Mouse (Mus musculus): Measurements from ENCODE around the gene Gm498. TPM values are rescaled to one million over a fixed set of nuclear protein-coding genes. Genes with fewer than 3 reads are reported as not detected.

The Gm498 gene
- not detected in 2 replicates for polyA plus RNA-seq (2014; fragmentation: Nextera tagmentation; extraction: Ambion mirVana)

DNA sequence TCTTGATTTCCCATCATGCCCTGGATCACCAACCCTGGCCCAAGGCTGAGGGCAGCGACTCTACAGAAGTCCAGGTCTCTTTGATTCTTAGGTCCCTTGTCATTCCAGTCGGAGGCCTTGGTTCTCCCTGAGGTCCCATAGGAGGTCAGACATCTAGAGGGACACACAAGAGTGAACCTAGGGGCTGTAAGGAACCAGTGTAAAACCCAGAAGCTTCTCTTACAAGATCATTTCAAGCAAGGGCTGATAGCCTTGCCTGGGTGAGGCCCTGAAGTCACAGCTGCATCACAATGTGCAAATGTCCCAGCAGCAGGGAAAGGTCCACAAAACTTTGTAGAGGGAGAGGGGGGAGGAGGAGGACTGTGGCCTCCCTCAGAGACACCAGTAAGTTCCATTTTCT lies at the start of gene Gm498:
Gm498 (plus strand) TSS at position 301 of the 400 bp plus-strand sequence.
- Histone ChIP-seq H3K9me3 (ENCODE audit: control insufficient read depth, low read length) (peaks cover under 1% of the 10 kb centered on the region; the same call in 1 of the 2 replicates), H3K4me2 (ENCODE audit: low read length) (no peak within 1 kb of the TSS), H3K27me3 (ENCODE audit: control insufficient read depth, insufficient read depth, low read length) (no peaks in the 10 kb centered on the region), H3K4me3 (ENCODE audit: control insufficient read depth in 1 of 2, insufficient read depth in 1 of 2, low read depth in 1 of 2, low read length in 2 of 2) (no peak within 1 kb of the TSS), H3K27ac (replicated peaks in 1 of 2; ENCODE audit: control insufficient read depth in 1 of 2, insufficient read depth in 1 of 2, low read depth in 2 of 2, low read length in 2 of 2) (no peak within 1 kb of the TSS), H3K36me3 (ENCODE audit: control insufficient read depth, insufficient read depth, low read length) (no peaks in the 10 kb centered on the region), H3K4me1 (ENCODE audit: control insufficient read depth in 2 of 2, insufficient read depth in 2 of 2, low read length in 2 of 2) (no peaks in the 10 kb centered on the region), H3K9ac (ENCODE audit: low read length) (no peak within 1 kb of the TSS)
- WGBS, result 74% methylated on average over 2 of the region's 2 CpGs
- ATAC-seq (ENCODE audit: insufficient number of reproducible peaks, insufficient read depth, low FRiP score, low read depth), result no peak

DNA sequence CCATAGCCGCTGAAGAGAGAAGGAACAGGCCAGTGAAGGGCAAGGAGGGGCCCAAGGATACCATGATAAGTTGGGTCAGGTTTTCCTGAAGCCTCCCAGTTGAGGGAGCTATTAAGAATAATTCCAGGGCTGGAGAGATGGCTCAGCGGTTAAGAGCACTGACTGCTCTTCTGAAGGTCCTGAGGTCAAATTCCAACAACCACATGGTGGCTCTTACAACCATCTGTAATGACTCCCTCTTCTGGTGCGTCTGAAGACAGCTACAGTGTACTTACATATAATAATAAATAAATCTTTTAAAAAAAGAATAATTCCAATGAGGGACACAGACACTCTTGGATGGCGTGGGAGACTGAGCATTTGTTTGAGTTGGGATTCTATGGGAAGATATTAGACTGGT lies 47.4 kb upstream of the Gm498 start:
- WGBS, result 73% methylated on average over 4 of the region's 4 CpGs
- ATAC-seq (ENCODE audit: insufficient number of reproducible peaks, insufficient read depth, low FRiP score, low read depth), result no peak
- H3K4me1 ChIP-seq (ENCODE audit: control insufficient read depth in 2 of 2, insufficient read depth in 2 of 2, low read length in 2 of 2), result peaks cover 8 to 10% of the 10 kb centered on the region in 2 experiments

DNA sequence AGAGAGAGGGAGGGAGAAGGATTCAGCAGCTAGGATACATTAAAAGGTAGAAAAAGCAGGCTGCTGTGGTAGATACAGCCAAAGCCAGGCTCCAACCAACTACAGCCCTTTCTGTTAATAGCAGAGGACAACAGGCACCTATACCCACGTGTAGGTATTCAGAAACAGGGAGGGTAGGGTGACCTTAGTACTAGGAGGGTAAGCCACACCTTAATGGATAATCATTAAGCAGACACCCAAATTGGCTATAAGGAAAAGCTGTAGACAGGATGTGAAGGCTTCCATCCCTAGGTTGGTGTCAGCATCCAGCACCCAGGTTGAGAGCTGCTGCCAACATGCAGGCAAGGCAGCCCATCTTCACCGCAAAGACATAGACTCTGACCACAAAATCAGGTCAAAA lies 45.4 kb upstream of the Gm498 start:
- Histone ChIP-seq H3K9ac (ENCODE audit: low read length) (no peak overlapping the region), H3K4me2 (ENCODE audit: low read length) (no peak overlapping the region), H3K4me1 (ENCODE audit: control insufficient read depth in 2 of 2, insufficient read depth in 2 of 2, low read length in 2 of 2) (peaks cover 8 to 10% of the 10 kb centered on the region in 2 experiments), H3K36me3 (ENCODE audit: control insufficient read depth, insufficient read depth, low read length) (peaks cover 22% of the 10 kb centered on the region), H3K9me3 (ENCODE audit: control insufficient read depth, low read length) (no peaks in the 10 kb centered on the region), H3K4me3 (ENCODE audit: control insufficient read depth in 1 of 2, insufficient read depth in 1 of 2, low read depth in 1 of 2, low read length in 2 of 2) (no peak overlapping the region), H3K27me3 (ENCODE audit: control insufficient read depth, insufficient read depth, low read length) (no peaks in the 10 kb centered on the region), H3K27ac (replicated peaks in 1 of 2; ENCODE audit: control insufficient read depth in 1 of 2, insufficient read depth in 1 of 2, low read depth in 2 of 2, low read length in 2 of 2) (no peak overlapping the region)
- ATAC-seq (ENCODE audit: insufficient number of reproducible peaks, insufficient read depth, low FRiP score, low read depth), result no peak
- 88% methylated on average over 2 of the region's 2 CpGs for WGBS

More for the DNA sequence above, 47.4 kb upstream of the Gm498 start:
- Histone ChIP-seq H3K27me3 (ENCODE audit: control insufficient read depth, insufficient read depth, low read length) (no peaks in the 10 kb centered on the region), H3K36me3 (ENCODE audit: control insufficient read depth, insufficient read depth, low read length) (peaks cover 42% of the 10 kb centered on the region), H3K4me3 (ENCODE audit: control insufficient read depth in 1 of 2, insufficient read depth in 1 of 2, low read depth in 1 of 2, low read length in 2 of 2) (no peak overlapping the region), H3K27ac (replicated peaks in 1 of 2; ENCODE audit: control insufficient read depth in 1 of 2, insufficient read depth in 1 of 2, low read depth in 2 of 2, low read length in 2 of 2) (no peak overlapping the region), H3K4me2 (ENCODE audit: low read length) (no peak overlapping the region), H3K9me3 (ENCODE audit: control insufficient read depth, low read length) (no peaks in the 10 kb centered on the region), H3K9ac (ENCODE audit: low read length) (no peak overlapping the region)

GRCm38 (mm10) chr7:143822375-143823265 lies 44.0 kb upstream of the Gm498 start, which contains the start of the genes Nadsyn1 and Dhcr7:
TSS of gene Nadsyn1 (minus strand) at chr7:143822849.
TSS of gene Dhcr7 (plus strand) at chr7:143823145.
- Histone ChIP-seq H3K27ac (replicated peaks in 1 of 2; ENCODE audit: control insufficient read depth in 1 of 2, insufficient read depth in 1 of 2, low read depth in 2 of 2, low read length in 2 of 2) (peak within 1 kb of the TSS; percentile 85 to 87), H3K9me3 (ENCODE audit: control insufficient read depth, low read length) (no peaks in the 10 kb centered on the region), H3K4me2 (ENCODE audit: low read length) (peak within 1 kb of the TSS; percentile 69), H3K4me3 (ENCODE audit: control insufficient read depth in 1 of 2, insufficient read depth in 1 of 2, low read depth in 1 of 2, low read length in 2 of 2) (peak within 1 kb of the TSS; percentile 64 to 79), H3K27me3 (ENCODE audit: control insufficient read depth, insufficient read depth, low read length) (no peaks in the 10 kb centered on the region), H3K4me1 (ENCODE audit: control insufficient read depth in 2 of 2, insufficient read depth in 2 of 2, low read length in 2 of 2) (peaks cover 8 to 10% of the 10 kb centered on the region in 2 experiments), H3K36me3 (ENCODE audit: control insufficient read depth, insufficient read depth, low read length) (peaks cover 11% of the 10 kb centered on the region), H3K9ac (ENCODE audit: low read length) (peak within 1 kb of the TSS; percentile 80)
- ATAC-seq (ENCODE audit: insufficient number of reproducible peaks, insufficient read depth, low FRiP score, low read depth), result peak; percentile 99
- under 1% methylated on average over 40 of the region's 40 CpGs for WGBS

DNA sequence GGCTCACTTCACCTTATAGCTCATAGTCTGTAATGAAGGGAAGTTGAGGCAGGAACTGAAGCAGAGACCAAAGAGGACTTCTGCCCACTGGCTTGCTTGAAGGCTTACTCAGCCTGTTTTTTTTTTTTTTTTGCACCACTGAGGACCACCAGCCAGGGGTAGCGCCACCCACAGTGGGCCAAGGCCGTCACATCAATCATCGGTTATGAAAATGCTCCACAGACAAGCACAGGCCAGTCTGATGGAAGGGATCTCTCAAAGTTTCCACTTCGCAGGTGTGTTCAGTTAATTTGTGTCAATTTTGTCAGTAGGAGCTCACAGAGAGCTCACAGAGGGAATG lies 43.4 kb upstream of the Gm498 start:
- Histone ChIP-seq H3K36me3 (ENCODE audit: control insufficient read depth, insufficient read depth, low read length) (peaks cover 9% of the 10 kb centered on the region), H3K27me3 (ENCODE audit: control insufficient read depth, insufficient read depth, low read length) (no peaks in the 10 kb centered on the region), H3K9ac (ENCODE audit: low read length) (peak overlapping the region; percentile 69), H3K4me3 (ENCODE audit: control insufficient read depth in 1 of 2, insufficient read depth in 1 of 2, low read depth in 1 of 2, low read length in 2 of 2) (peak overlapping the region; percentile 39 to 64), H3K4me2 (ENCODE audit: low read length) (peak overlapping the region; percentile 62), H3K4me1 (ENCODE audit: control insufficient read depth in 2 of 2, insufficient read depth in 2 of 2, low read length in 2 of 2) (peaks cover 8 to 10% of the 10 kb centered on the region in 2 experiments), H3K27ac (replicated peaks in 1 of 2; ENCODE audit: control insufficient read depth in 1 of 2, insufficient read depth in 1 of 2, low read depth in 2 of 2, low read length in 2 of 2) (peak overlapping the region; percentile 85 to 87), H3K9me3 (ENCODE audit: control insufficient read depth, low read length) (no peaks in the 10 kb centered on the region)
- no peak for ATAC-seq (ENCODE audit: insufficient number of reproducible peaks, insufficient read depth, low FRiP score, low read depth)
- WGBS, result 77% methylated on average over 4 of the region's 4 CpGs

GRCm38 (mm10) chr7:143826985-143827384 lies 39.7 kb upstream of the Gm498 start:
- H3K4me1 ChIP-seq (ENCODE audit: control insufficient read depth in 2 of 2, insufficient read depth in 2 of 2, low read length in 2 of 2), result peaks cover 9 to 15% of the 10 kb centered on the region in 2 experiments
- H3K27ac ChIP-seq (replicated peaks in 1 of 2; ENCODE audit: control insufficient read depth in 1 of 2, insufficient read depth in 1 of 2, low read depth in 2 of 2, low read length in 2 of 2), result no peak overlapping the region
- no peak overlapping the region for H3K9ac ChIP-seq (ENCODE audit: low read length)
- WGBS, result 82% methylated on average over 2 of the region's 2 CpGs
- no peak for ATAC-seq (ENCODE audit: insufficient number of reproducible peaks, insufficient read depth, low FRiP score, low read depth)
- H3K36me3 ChIP-seq (ENCODE audit: control insufficient read depth, insufficient read depth, low read length), result no peaks in the 10 kb centered on the region
- no peak overlapping the region for H3K4me2 ChIP-seq (ENCODE audit: low read length)
- no peaks in the 10 kb centered on the region for H3K27me3 ChIP-seq (ENCODE audit: control insufficient read depth, insufficient read depth, low read length)
- no peak overlapping the region for H3K4me3 ChIP-seq (ENCODE audit: control insufficient read depth in 1 of 2, insufficient read depth in 1 of 2, low read depth in 1 of 2, low read length in 2 of 2)
- H3K9me3 ChIP-seq (ENCODE audit: control insufficient read depth, low read length), result no peaks in the 10 kb centered on the region

GRCm38 (mm10) chr7:143829504-143830331 lies 36.9 kb upstream of the Gm498 start:
- Histone ChIP-seq H3K36me3 (ENCODE audit: control insufficient read depth, insufficient read depth, low read length) (0 out of 2 replicates have a peak, but pooled peaks cover 4% of the 10 kb centered on the region), H3K4me2 (ENCODE audit: low read length) (peak overlapping the region; percentile 85), H3K27me3 (ENCODE audit: control insufficient read depth, insufficient read depth, low read length) (no peaks in the 10 kb centered on the region), H3K9me3 (ENCODE audit: control insufficient read depth, low read length) (no peaks in the 10 kb centered on the region), H3K4me3 (ENCODE audit: control insufficient read depth in 1 of 2, insufficient read depth in 1 of 2, low read depth in 1 of 2, low read length in 2 of 2) (peak overlapping the region; percentile 66 to 92), H3K4me1 (ENCODE audit: control insufficient read depth in 2 of 2, insufficient read depth in 2 of 2, low read length in 2 of 2) (peaks cover 2 to 8% of the 10 kb centered on the region in 2 experiments), H3K27ac (replicated peaks in 1 of 2; ENCODE audit: control insufficient read depth in 1 of 2, insufficient read depth in 1 of 2, low read depth in 2 of 2, low read length in 2 of 2) (peak overlapping the region; percentile 88 to 94), H3K9ac (ENCODE audit: low read length) (peak overlapping the region; percentile 80)
- peak; percentile 95 for ATAC-seq (ENCODE audit: insufficient number of reproducible peaks, insufficient read depth, low FRiP score, low read depth)
- WGBS, result under 1% methylated on average over 37 of the region's 37 CpGs

Measured in heart, embryonic 14.5 days (tissue).